Mouse (Mus musculus) liver, embryonic 13.5 days (tissue): Measurements from ENCODE around the gene Rasip1. TPM values are rescaled to one million over a fixed set of nuclear protein-coding genes. Genes with fewer than 3 reads are reported as not detected.

Experiments used
- ATAC-seq: fragments of 200-750 bp; cut with Nextera tagmentation; 2 replicates; pipeline ENCODE4 v1.8.0; 2017; ENCODE audit warnings: low read depth, mild to moderate bottlenecking, moderate number of reproducible peaks, moderate library complexity
- DNase-seq: peaks from one replicate; pipeline ENCODE4 v3.0.0; 2022
- H3K27ac ChIP-seq: fragments of 300-500 bp; sonication (generic); 2 replicates; pipeline ENCODE4 v1.5.1; 2015; ENCODE audit warnings: moderate library complexity, mild to moderate bottlenecking, inconsistent platforms
- H3K27me3 ChIP-seq: fragments of 300-500 bp; sonication (generic); 2 replicates; pipeline ENCODE4 v1.6.1; 2015; ENCODE audit warnings: mild to moderate bottlenecking, inconsistent platforms
- H3K36me3 ChIP-seq: fragments of 300-500 bp; sonication (generic); 2 replicates; pipeline ENCODE4 v1.6.1; 2015; ENCODE audit warnings: mild to moderate bottlenecking, inconsistent platforms
- H3K4me1 ChIP-seq: fragments of 300-500 bp; sonication (generic); replicated peaks from 2 replicates; pipeline ENCODE4 v1.6.1; 2015; ENCODE audit warnings: inconsistent platforms
- H3K4me2 ChIP-seq: fragments of 300-500 bp; sonication (generic); 2 replicates; pipeline ENCODE4 v1.6.1; 2015; ENCODE audit warnings: inconsistent platforms, mild to moderate bottlenecking, moderate library complexity
- H3K4me3 ChIP-seq: fragments of 300-500 bp; sonication (generic); replicated peaks from 2 replicates; pipeline ENCODE4 v1.5.1; 2015; ENCODE audit warnings: mild to moderate bottlenecking, inconsistent platforms
- H3K9ac ChIP-seq: fragments of 300-500 bp; sonication (generic); 2 replicates; pipeline ENCODE4 v1.6.1; 2015; ENCODE audit warnings: mild to moderate bottlenecking, inconsistent platforms
- H3K9me3 ChIP-seq: fragments of 300-500 bp; sonication (generic); replicated peaks from 2 replicates; pipeline ENCODE4 v1.6.1; 2016; ENCODE audit warnings: inconsistent platforms
- WGBS: fragments of 180-500 bp; shearing (Covaris S2); methylation state at CpG from one replicate; pipeline ENCODE4 v1.1.7; 2015; ENCODE audit not compliant: insufficient replicate concordance; 5-methylcytosine and 5-hydroxymethylcytosine counted together
- polyA plus RNA-seq: library from polyadenylated mRNA; unstranded; fragments of >200 nt; fragmentation: Nextera tagmentation; extraction: Ambion mirVana; gene quantifications from 2 replicates; pipeline ENCODE4 v1.2.1, GENCODE M21; 2015

Rasip1 gene
- polyA plus RNA-seq, 1 experiment from 2014 or later: 2.4 TPM

- DNase-seq (no peak), ATAC-seq (no peak)
- Histone ChIP-seq H3K27ac (no peak overlapping the region), H3K4me1 (peaks cover 13% of the 10 kb centered on the region), H3K9me3 (no peaks in the 10 kb centered on the region), H3K9ac (no peak overlapping the region), H3K4me3 (no peak overlapping the region), H3K27me3 (peaks cover 53% of the 10 kb centered on the region), H3K4me2 (no peak overlapping the region), H3K36me3 (no peaks in the 10 kb centered on the region)
- whole genome bisulfite sequencing: 68% methylated on average over 8 of the region's 8 CpGs
Measured at GRCm38 (mm10) chr7:45625481-45625880, 1.8 kb upstream of the Rasip1 start.

DNA sequence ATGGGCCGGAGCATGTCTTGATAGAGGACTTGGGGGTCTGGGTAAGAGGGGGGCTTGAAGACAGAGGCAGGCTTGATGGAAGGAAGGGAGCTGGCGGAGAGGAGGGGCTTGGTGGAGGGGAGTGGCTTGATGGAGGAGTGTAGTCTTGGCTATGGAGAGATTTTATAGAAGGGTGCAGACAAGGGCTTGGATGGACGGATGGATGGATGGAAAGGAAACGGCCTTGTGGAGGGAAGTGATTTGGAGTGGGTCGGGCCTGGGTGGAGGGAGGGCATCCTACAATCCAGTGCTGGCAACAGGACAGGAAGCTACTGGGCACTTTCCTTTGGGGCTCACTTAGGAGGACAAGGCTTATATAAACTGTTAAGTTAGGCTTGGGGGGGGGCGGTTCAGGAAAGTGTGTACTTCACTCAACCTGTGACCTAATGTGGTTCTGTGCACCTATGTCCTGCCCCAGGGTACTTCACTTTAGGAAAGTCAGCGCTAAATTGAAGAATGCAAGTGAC is 664 bp upstream of the Rasip1 start:
- peaks cover 60% of the 10 kb centered on the region for H3K27me3 ChIP-seq
- H3K4me2 ChIP-seq: no peak overlapping the region
- H3K9me3 ChIP-seq: no peaks in the 10 kb centered on the region
- DNase-seq (no peak), ATAC-seq (no peak)
- no peaks in the 10 kb centered on the region for H3K36me3 ChIP-seq
- peaks cover 9% of the 10 kb centered on the region for H3K4me1 ChIP-seq
- H3K27ac ChIP-seq: no peak overlapping the region
- H3K9ac ChIP-seq: no peak overlapping the region
- H3K4me3 ChIP-seq: no peak overlapping the region
- 53% methylated on average over 7 of the region's 7 CpGs for whole genome bisulfite sequencing

GRCm38 (mm10) chr7:45628364-45629294 is 1.3 kb downstream of the Rasip1 start:
- peak; percentile 73 for ATAC-seq
- H3K9me3 ChIP-seq: no peaks in the 10 kb centered on the region
- no peaks in the 10 kb centered on the region for H3K36me3 ChIP-seq
- H3K27me3 ChIP-seq: peaks cover 66% of the 10 kb centered on the region
- H3K4me2 ChIP-seq: peak overlapping the region; percentile 77
- WGBS: 1% methylated on average over 94 of the region's 105 CpGs
- peaks cover 11% of the 10 kb centered on the region for H3K4me1 ChIP-seq
- peak; percentile 63 for DNase-seq
- peak overlapping the region; percentile 67 for H3K9ac ChIP-seq
- H3K27ac ChIP-seq: no peak overlapping the region
- H3K4me3 ChIP-seq: peak overlapping the region; percentile 55

DNA sequence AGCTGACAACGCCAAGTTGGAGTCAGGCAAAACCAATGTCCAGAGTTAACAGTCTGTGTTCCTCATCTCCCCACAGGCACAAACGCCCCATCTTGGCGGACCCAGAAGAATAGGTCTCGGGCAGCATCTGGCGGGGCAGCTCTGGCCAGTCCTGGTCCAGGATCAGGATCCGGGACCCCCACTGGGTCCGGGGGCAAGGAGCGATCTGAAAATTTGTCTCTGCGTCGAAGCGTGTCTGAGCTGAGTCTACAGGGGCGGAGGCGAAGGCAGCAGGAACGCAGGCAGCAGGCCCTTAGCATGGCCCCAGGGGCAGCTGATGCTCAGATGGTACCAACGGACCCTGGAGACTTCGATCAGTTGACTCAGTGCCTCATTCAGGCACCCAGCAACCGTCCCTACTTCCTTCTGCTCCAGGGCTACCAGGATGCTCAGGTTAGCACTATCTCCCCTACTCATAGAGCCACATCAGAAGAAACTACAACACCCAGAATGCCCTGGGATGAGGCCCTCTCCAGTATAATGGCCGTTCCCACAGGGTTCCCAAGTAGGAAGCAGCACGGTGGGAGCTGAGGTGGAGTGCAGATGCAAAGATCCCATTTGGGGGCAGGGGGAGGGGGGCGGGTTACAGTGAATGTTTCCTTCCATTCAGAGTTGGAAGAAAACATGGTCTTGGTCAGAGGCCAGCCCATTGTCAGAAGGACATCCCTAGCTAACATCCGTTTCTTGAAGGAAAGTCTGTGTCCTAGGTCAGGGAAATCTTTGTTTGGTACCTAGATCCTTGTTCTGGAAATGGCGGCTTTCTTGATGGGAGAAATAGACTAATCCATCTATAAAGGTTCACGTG is 3.0 kb downstream of the Rasip1 start:
- WGBS: 73% methylated on average over 23 of the region's 23 CpGs
- no peaks in the 10 kb centered on the region for H3K9me3 ChIP-seq
- H3K36me3 ChIP-seq: no peaks in the 10 kb centered on the region
- no peak overlapping the region for H3K9ac ChIP-seq
- DNase-seq: no peak
- ATAC-seq: no peak
- no peak overlapping the region for H3K4me2 ChIP-seq
- H3K4me3 ChIP-seq: no peak overlapping the region
- H3K4me1 ChIP-seq: peaks cover 14% of the 10 kb centered on the region
- H3K27me3 ChIP-seq: peaks cover 61% of the 10 kb centered on the region
- no peak overlapping the region for H3K27ac ChIP-seq

- WGBS: 48% methylated on average over 35 of the region's 35 CpGs
- Histone ChIP-seq H3K4me3 (0 out of 2 replicates have a peak overlapping the region, but pooled peaks have one; percentile 14), H3K27ac (no peak overlapping the region), H3K27me3 (peaks cover 40% of the 10 kb centered on the region), H3K9me3 (no peaks in the 10 kb centered on the region), H3K4me2 (peak overlapping the region; percentile 38), H3K9ac (no peak overlapping the region), H3K36me3 (no peaks in the 10 kb centered on the region), H3K4me1 (peaks cover 21% of the 10 kb centered on the region)
- no peak for ATAC-seq
- no peak for DNase-seq
Measured at GRCm38 (mm10) chr7:45632499-45632898, 5.2 kb downstream of the Rasip1 start.

GRCm38 (mm10) chr7:45634946-45635681 is 7.8 kb downstream of the Rasip1 start:
- peaks cover 15% of the 10 kb centered on the region for H3K27me3 ChIP-seq
- H3K9ac ChIP-seq: no peak overlapping the region
- no peak for DNase-seq
- no peaks in the 10 kb centered on the region for H3K9me3 ChIP-seq
- H3K27ac ChIP-seq: peak overlapping the region; percentile 47
- ATAC-seq: no peak
- no peaks in the 10 kb centered on the region for H3K36me3 ChIP-seq
- no peak overlapping the region for H3K4me3 ChIP-seq
- 50% methylated on average over 11 of the region's 11 CpGs for WGBS
- no peak overlapping the region for H3K4me2 ChIP-seq
- H3K4me1 ChIP-seq: peaks cover 13% of the 10 kb centered on the region

GRCm38 (mm10) chr7:45635711-45636688 is 8.7 kb downstream of the Rasip1 start:
- WGBS: 51% methylated on average over 15 of the region's 15 CpGs
- no peak for DNase-seq

GRCm38 (mm10) chr7:45637710-45638109 is 10.4 kb downstream of the Rasip1 start:
- 74% methylated on average over 6 of the region's 6 CpGs for WGBS
- Histone ChIP-seq H3K4me2 (peak overlapping the region; percentile 28; the same call in 1 of the 2 replicates), H3K4me3 (no peak overlapping the region)

More at GRCm38 (mm10) chr7:45635711-45636688, 8.7 kb downstream of the Rasip1 start:
- peak overlapping the region; percentile 36 for H3K27ac ChIP-seq
- no peak overlapping the region for H3K4me3 ChIP-seq
- peaks cover 13% of the 10 kb centered on the region for H3K4me1 ChIP-seq
- no peak for ATAC-seq
- H3K9ac ChIP-seq: no peak overlapping the region
- H3K4me2 ChIP-seq: no peak overlapping the region
- H3K9me3 ChIP-seq: no peaks in the 10 kb centered on the region
- no peaks in the 10 kb centered on the region for H3K36me3 ChIP-seq
- peaks cover 16% of the 10 kb centered on the region; the same call in 1 of the 2 replicates for H3K27me3 ChIP-seq

GRCm38 (mm10) chr7:45638623-45639401 is 11.5 kb downstream of the Rasip1 start:
- peak overlapping the region; percentile 28; the same call in 1 of the 2 replicates for H3K4me2 ChIP-seq
- H3K4me3 ChIP-seq: no peak overlapping the region
- 0 out of 2 replicates have a peak, but pooled peaks cover 5% of the 10 kb centered on the region for H3K27me3 ChIP-seq
- H3K27ac ChIP-seq: no peak overlapping the region
- WGBS: 68% methylated on average over 29 of the region's 29 CpGs
- ATAC-seq (peak; percentile 61), DNase-seq (peak; percentile 34)
- peaks cover 25% of the 10 kb centered on the region for H3K4me1 ChIP-seq
- no peaks in the 10 kb centered on the region for H3K36me3 ChIP-seq
- no peaks in the 10 kb centered on the region for H3K9me3 ChIP-seq
- H3K9ac ChIP-seq: no peak overlapping the region

More at GRCm38 (mm10) chr7:45637710-45638109, 10.4 kb downstream of the Rasip1 start:
- H3K27me3 ChIP-seq: peaks cover 5% of the 10 kb centered on the region; the same call in 1 of the 2 replicates
- H3K4me1 ChIP-seq: peaks cover 14% of the 10 kb centered on the region
- no peak overlapping the region for H3K27ac ChIP-seq
- no peak for ATAC-seq
- H3K36me3 ChIP-seq: no peaks in the 10 kb centered on the region
- no peaks in the 10 kb centered on the region for H3K9me3 ChIP-seq
- H3K9ac ChIP-seq: no peak overlapping the region
- DNase-seq: no peak
